Mouse (Mus musculus): Measurements from ENCODE around the gene Tle3. TPM values are rescaled to one million over a fixed set of nuclear protein-coding genes. Genes with fewer than 3 reads are reported as not detected.

The Tle3 gene
- polyA plus RNA-seq, 1 experiment from 2014 or later: 18.7 TPM

GRCm38 (mm10) chr9:61456441-61457161, 84.4 kb downstream of the Tle3 start:
- Histone ChIP-seq H3K4me3 (ENCODE audit: low read depth, low read length) (no peak overlapping the region), H3K27me3 (ENCODE audit: control insufficient read depth, insufficient read depth, low read length) (peaks cover 7% of the 10 kb centered on the region; the same call in 1 of the 2 replicates), H3K9me3 (ENCODE audit: control insufficient read depth, low read length) (no peaks in the 10 kb centered on the region), H3K9ac (replicated peaks; ENCODE audit: low read depth, low read length) (no peak overlapping the region), H3K36me3 (ENCODE audit: control insufficient read depth, insufficient read depth, low read length) (no peaks in the 10 kb centered on the region), H3K4me1 (ENCODE audit: control insufficient read depth, insufficient read depth, low read length) (no peaks in the 10 kb centered on the region), H3K27ac (ENCODE audit: low read depth, low read length) (no peak overlapping the region), H3K4me2 (ENCODE audit: low read depth, low read length) (no peak overlapping the region)
- 64% methylated on average over 5 of the region's 5 CpGs for WGBS
- no peak for ATAC-seq (ENCODE audit: low read depth)

GRCm38 (mm10) chr9:61457162-61457523, 85.0 kb downstream of the Tle3 start:
- Histone ChIP-seq H3K36me3 (ENCODE audit: control insufficient read depth, insufficient read depth, low read length) (no peaks in the 10 kb centered on the region), H3K27me3 (ENCODE audit: control insufficient read depth, insufficient read depth, low read length) (peaks cover 9% of the 10 kb centered on the region; the same call in 1 of the 2 replicates), H3K4me3 (ENCODE audit: low read depth, low read length) (no peak overlapping the region), H3K9ac (replicated peaks; ENCODE audit: low read depth, low read length) (no peak overlapping the region), H3K4me1 (ENCODE audit: control insufficient read depth, insufficient read depth, low read length) (no peaks in the 10 kb centered on the region), H3K27ac (ENCODE audit: low read depth, low read length) (no peak overlapping the region), H3K4me2 (ENCODE audit: low read depth, low read length) (no peak overlapping the region), H3K9me3 (ENCODE audit: control insufficient read depth, low read length) (no peaks in the 10 kb centered on the region)
- WGBS: 15% methylated on average over 10 of the region's 10 CpGs
- ATAC-seq (ENCODE audit: low read depth): no peak

DNA sequence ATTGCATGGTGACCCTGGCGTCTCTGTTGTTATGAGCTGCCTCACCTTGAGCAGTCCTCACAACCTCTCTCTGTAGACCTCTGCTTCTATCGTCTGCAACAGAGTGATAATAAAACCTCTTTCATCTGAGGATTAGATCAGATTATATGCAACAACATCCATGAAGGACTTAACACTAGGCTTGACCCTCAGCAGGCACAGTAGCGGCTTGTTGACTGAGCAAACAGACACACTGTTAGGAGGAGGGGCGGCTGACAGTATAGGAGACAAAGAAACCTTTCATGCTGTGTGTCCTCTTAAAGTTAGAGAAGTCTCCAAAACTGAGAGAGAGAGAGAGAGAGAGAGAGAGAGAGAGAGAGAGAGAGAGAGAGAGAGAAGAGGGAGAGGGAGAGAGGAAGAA, 89.7 kb downstream of the Tle3 start:
- H3K27me3 ChIP-seq (ENCODE audit: control insufficient read depth, insufficient read depth, low read length): peaks cover 10% of the 10 kb centered on the region; the same call in 1 of the 2 replicates
- H3K4me2 ChIP-seq (ENCODE audit: low read depth, low read length): no peak overlapping the region
- peaks cover 7% of the 10 kb centered on the region; the same call in 1 of the 2 replicates for H3K9me3 ChIP-seq (ENCODE audit: control insufficient read depth, low read length)
- ATAC-seq (ENCODE audit: low read depth): no peak
- H3K9ac ChIP-seq (replicated peaks; ENCODE audit: low read depth, low read length): no peak overlapping the region
- H3K4me1 ChIP-seq (ENCODE audit: control insufficient read depth, insufficient read depth, low read length): no peaks in the 10 kb centered on the region
- 52% methylated on average over 4 of the region's 4 CpGs for WGBS
- no peak overlapping the region for H3K4me3 ChIP-seq (ENCODE audit: low read depth, low read length)
- no peaks in the 10 kb centered on the region for H3K36me3 ChIP-seq (ENCODE audit: control insufficient read depth, insufficient read depth, low read length)
- no peak overlapping the region for H3K27ac ChIP-seq (ENCODE audit: low read depth, low read length)

- no peak for ATAC-seq (ENCODE audit: low read depth)
- WGBS: 94% methylated on average over 3 of the region's 3 CpGs
- Histone ChIP-seq H3K27ac (ENCODE audit: low read depth, low read length) (no peak overlapping the region), H3K9ac (replicated peaks; ENCODE audit: low read depth, low read length) (no peak overlapping the region), H3K9me3 (ENCODE audit: control insufficient read depth, low read length) (peaks cover 7% of the 10 kb centered on the region; the same call in 1 of the 2 replicates), H3K27me3 (ENCODE audit: control insufficient read depth, insufficient read depth, low read length) (peaks cover 2% of the 10 kb centered on the region; the same call in 1 of the 2 replicates), H3K4me2 (ENCODE audit: low read depth, low read length) (no peak overlapping the region), H3K4me3 (ENCODE audit: low read depth, low read length) (no peak overlapping the region), H3K4me1 (ENCODE audit: control insufficient read depth, insufficient read depth, low read length) (peaks cover 4% of the 10 kb centered on the region; the same call in 1 of the 2 replicates), H3K36me3 (ENCODE audit: control insufficient read depth, insufficient read depth, low read length) (no peaks in the 10 kb centered on the region)
These were observed 95.3 kb downstream of the Tle3 start for GRCm38 (mm10) chr9:61467436-61467835.

All from neural tube, embryonic 14.5 days (tissue).